Mouse (Mus musculus) liver, embryonic 14.5 days (tissue): ENCODE results near the gene Hoxb6.

Experiments
- CTCF ChIP-seq: IDR thresholded peaks from 2 replicates; pipeline ENCODE4 v1.5.1; 2016; ENCODE audit warnings: antibody characterized with exemption, low read depth, control low read depth
- EP300 ChIP-seq: IDR thresholded peaks from 2 replicates; pipeline ENCODE4 v1.6.1; 2016; ENCODE audit warnings: antibody characterized with exemption, low read depth

DNA sequence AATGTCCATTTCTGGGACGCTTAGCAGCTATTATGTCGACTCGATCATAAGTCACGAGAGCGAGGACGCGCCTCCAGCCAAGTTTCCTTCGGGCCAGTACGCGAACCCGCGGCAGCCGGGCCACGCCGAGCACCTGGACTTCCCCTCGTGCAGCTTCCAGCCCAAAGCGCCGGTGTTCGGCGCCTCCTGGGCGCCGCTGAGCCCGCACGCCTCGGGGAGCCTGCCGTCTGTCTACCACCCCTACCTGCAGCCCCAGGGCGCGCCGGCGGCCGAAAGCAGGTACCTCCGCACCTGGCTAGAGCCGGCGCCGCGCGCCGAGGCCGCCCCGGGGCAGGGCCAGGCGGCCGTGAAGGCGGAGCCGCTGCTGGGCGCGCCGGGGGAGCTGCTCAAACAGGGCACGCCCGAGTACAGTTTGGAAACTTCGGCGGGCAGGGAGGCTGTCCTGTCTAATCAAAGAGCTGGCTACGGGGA is 20.7 kb upstream of the Hoxb6 start:
- TF ChIP-seq EP300 (no peak), CTCF (no peak)
